Mouse (Mus musculus) spleen, adult 2 months (tissue): ENCODE data around the gene Gm32742. TPM values are rescaled to one million over a fixed set of nuclear protein-coding genes. Genes with fewer than 3 reads are reported as not detected.

Experiments
- DNase-seq, 2 experiments: peaks; one replicate each; pipeline versions ENCODE4 v3.0.0 to v3.0.0-alpha.2; 2012 to 2021; ENCODE audit warnings: low spot score in 2 of 2, low read depth in 1 of 2
- H3K27ac ChIP-seq: fragments of 200-500 bp; 2 replicates; pipeline ENCODE4 v1.5.1; 2012; ENCODE audit warnings: low read length, inconsistent platforms; ENCODE audit not compliant: insufficient read depth
- H3K27me3 ChIP-seq: fragments of 200-500 bp; 2 replicates; pipeline ENCODE4 v1.6.1; 2012; ENCODE audit warnings: mild to moderate bottlenecking, moderate library complexity, low read length, inconsistent platforms; ENCODE audit not compliant: control insufficient read depth, insufficient read depth
- H3K36me3 ChIP-seq: fragments of 200-500 bp; 2 replicates; pipeline ENCODE4 v1.6.1; 2012; ENCODE audit warnings: mild to moderate bottlenecking, low read length, inconsistent platforms; ENCODE audit not compliant: control insufficient read depth, insufficient read depth
- H3K4me1 ChIP-seq: fragments of 200-500 bp; 2 replicates; pipeline ENCODE4 v1.6.1; 2011; ENCODE audit warnings: inconsistent platforms; ENCODE audit not compliant: control insufficient read depth, insufficient read depth, insufficient read length
- H3K4me3 ChIP-seq: fragments of 200-500 bp; 2 replicates; pipeline ENCODE4 v1.5.1; 2011; ENCODE audit warnings: mild to moderate bottlenecking, inconsistent platforms; ENCODE audit not compliant: insufficient read depth, insufficient read length; ENCODE audit errors: extremely low read depth
- CTCF ChIP-seq: fragments of 200-500 bp; IDR thresholded peaks from 2 replicates; pipeline ENCODE4 v1.5.1; 2011; ENCODE audit warnings: mild to moderate bottlenecking, inconsistent platforms; ENCODE audit not compliant: insufficient read depth, insufficient read length, insufficient replicate concordance; ENCODE audit errors: extremely low read depth
- POLR2A ChIP-seq: fragments of 200-500 bp; IDR thresholded peaks from 2 replicates; pipeline ENCODE4 v1.6.1; 2011; ENCODE audit warnings: low read depth, low read length, inconsistent platforms
- WGBS: fragments of 180-500 bp; shearing (Covaris S2); methylation state at CpG from one replicate; pipeline ENCODE4 v1.1.7; 2018; 5-methylcytosine and 5-hydroxymethylcytosine counted together
- polyA plus RNA-seq: library from polyadenylated mRNA; depleted of rRNA; stranded (reverse); fragments of >200 nt; gene quantifications from 2 replicates; pipeline ENCODE4 v1.2.3, GENCODE M21; 2012

Gene Gm32742
- polyA plus RNA-seq, 1 experiment = 0.06 TPM

DNA sequence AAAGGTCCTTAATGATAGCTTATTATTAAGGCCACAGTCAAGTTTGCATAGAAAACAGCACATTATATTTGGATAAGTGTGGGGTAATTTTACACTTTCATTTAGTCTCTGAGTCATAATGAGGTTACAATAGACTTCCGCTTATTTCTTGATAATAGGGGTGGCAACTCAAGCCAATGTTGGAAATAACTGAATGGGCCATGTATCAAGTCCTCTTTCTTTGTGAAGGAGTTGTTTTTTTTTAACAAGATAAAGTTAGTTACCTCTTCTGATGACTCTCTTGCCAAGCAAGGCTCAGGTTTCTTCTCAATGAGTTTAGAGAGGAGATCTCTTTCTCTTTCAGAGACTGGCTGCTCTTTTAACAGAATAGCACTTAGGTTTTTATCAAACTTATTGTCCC is 27.0 kb downstream of the Gm32742 start:
- Histone ChIP-seq H3K27ac (no peak overlapping the region), H3K27me3 (no peaks in the 10 kb centered on the region), H3K4me1 (no peaks in the 10 kb centered on the region), H3K4me3 (no peak overlapping the region), H3K36me3 (no peaks in the 10 kb centered on the region)
- DNase-seq = no peak
- TF ChIP-seq CTCF (no peak), POLR2A (no peak)
- 88% methylated on average over 1 of the region's 1 CpGs for WGBS

- no peak for DNase-seq
- H3K27me3 ChIP-seq = no peaks in the 10 kb centered on the region
- no peak overlapping the region for H3K27ac ChIP-seq
- no peak overlapping the region for H3K4me3 ChIP-seq
- no peaks in the 10 kb centered on the region for H3K36me3 ChIP-seq
- no peaks in the 10 kb centered on the region for H3K4me1 ChIP-seq
- no peak for TF ChIP-seq POLR2A
- no peak for TF ChIP-seq CTCF
- WGBS = 82% methylated on average over 1 of the region's 1 CpGs
Observed at GRCm38 (mm10) chr9:51137836-51138235, 27.5 kb downstream of the Gm32742 start.

DNA sequence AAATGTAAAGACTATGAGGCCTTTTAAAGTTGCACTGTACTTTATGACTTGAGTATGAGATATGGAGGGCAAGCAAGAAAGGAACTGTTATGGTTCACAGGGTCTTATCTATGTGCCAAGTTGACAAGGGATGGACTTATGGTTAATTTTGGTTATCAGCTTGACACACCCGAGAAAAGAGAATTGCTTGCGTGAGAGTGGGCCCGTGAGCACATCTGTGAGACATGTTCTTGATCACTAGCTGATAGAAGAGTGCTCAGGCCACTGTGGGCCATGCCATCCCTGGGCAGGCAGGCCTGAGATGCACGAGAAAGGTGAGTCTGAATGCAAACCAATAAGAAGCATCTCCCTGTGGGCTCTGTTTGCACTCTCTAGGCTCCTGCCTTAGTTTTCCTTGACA is 27.9 kb downstream of the Gm32742 start:
- H3K4me3 ChIP-seq = no peak overlapping the region
- DNase-seq = no peak
- no peaks in the 10 kb centered on the region for H3K36me3 ChIP-seq
- H3K27ac ChIP-seq = no peak overlapping the region
- 76% methylated on average over 4 of the region's 4 CpGs for WGBS
- no peaks in the 10 kb centered on the region for H3K4me1 ChIP-seq
- H3K27me3 ChIP-seq = no peaks in the 10 kb centered on the region
- TF ChIP-seq CTCF (no peak), POLR2A (no peak)

DNA sequence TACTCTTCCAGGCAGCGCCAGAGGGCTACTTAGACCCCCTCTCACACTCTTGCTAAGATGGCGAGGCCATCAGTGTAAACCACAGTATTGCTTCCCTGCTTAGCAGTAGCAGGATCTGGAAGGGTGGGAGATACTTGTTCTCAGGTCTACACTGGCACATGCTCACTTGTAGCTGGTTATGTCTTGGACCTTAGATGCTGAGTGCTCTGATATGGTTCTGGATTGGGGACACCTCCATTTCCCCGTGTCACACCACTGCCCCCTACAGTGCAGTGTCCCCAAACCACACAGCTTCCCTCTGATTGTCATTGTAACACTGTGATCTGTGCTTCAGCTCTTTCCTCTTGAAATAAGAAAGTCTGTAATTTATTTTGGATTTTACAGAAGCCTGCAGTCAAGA is 28.3 kb downstream of the Gm32742 start:
- Histone ChIP-seq H3K36me3 (no peaks in the 10 kb centered on the region), H3K4me3 (no peak overlapping the region), H3K4me1 (no peaks in the 10 kb centered on the region), H3K27me3 (no peaks in the 10 kb centered on the region), H3K27ac (no peak overlapping the region)
- no peak for DNase-seq
- peak; percentile 31; the same call in 1 of the 2 replicates for TF ChIP-seq CTCF
- no peak for TF ChIP-seq POLR2A
- WGBS = 61% methylated on average over 3 of the region's 3 CpGs

DNA sequence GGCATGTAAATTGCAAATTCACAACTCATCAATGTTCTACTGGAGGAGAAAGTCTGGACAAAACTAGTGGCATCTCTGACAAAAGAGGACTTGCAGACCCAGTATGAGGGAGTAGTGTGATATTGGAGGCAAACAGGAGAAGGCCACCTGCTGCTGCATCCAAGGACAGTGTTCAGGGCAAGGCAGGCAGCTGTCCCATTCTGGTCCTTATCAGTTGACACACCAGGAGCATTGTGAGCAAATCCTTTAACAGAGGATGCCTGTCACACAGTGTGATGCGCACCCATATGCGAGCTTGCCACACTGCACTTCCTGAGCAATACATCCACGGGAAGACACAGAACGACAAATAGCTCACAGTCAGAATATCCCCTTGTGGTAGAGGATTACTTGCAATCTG is 50.5 kb downstream of the Gm32742 start:
- WGBS = 75% methylated on average over 4 of the region's 4 CpGs
- TF ChIP-seq CTCF = no peak
- no peak for TF ChIP-seq POLR2A

GRCm38 (mm10) chr9:51105751-51106150 is 59.6 kb downstream of the Gm32742 start:
- H3K36me3 ChIP-seq = no peaks in the 10 kb centered on the region
- no peak for TF ChIP-seq POLR2A
- no peak for TF ChIP-seq CTCF
- H3K27ac ChIP-seq = no peak overlapping the region
- DNase-seq = no peak
- peaks cover 17% of the 10 kb centered on the region for H3K27me3 ChIP-seq
- 46% methylated on average over 2 of the region's 2 CpGs for WGBS
- H3K4me1 ChIP-seq = no peaks in the 10 kb centered on the region; the same call in 1 of the 2 replicates
- H3K4me3 ChIP-seq = no peak overlapping the region

More for the DNA sequence above, 50.5 kb downstream of the Gm32742 start:
- no peak overlapping the region for H3K27ac ChIP-seq
- H3K4me3 ChIP-seq = no peak overlapping the region
- H3K4me1 ChIP-seq = no peaks in the 10 kb centered on the region
- no peaks in the 10 kb centered on the region for H3K27me3 ChIP-seq
- no peaks in the 10 kb centered on the region for H3K36me3 ChIP-seq
- DNase-seq = no peak

DNA sequence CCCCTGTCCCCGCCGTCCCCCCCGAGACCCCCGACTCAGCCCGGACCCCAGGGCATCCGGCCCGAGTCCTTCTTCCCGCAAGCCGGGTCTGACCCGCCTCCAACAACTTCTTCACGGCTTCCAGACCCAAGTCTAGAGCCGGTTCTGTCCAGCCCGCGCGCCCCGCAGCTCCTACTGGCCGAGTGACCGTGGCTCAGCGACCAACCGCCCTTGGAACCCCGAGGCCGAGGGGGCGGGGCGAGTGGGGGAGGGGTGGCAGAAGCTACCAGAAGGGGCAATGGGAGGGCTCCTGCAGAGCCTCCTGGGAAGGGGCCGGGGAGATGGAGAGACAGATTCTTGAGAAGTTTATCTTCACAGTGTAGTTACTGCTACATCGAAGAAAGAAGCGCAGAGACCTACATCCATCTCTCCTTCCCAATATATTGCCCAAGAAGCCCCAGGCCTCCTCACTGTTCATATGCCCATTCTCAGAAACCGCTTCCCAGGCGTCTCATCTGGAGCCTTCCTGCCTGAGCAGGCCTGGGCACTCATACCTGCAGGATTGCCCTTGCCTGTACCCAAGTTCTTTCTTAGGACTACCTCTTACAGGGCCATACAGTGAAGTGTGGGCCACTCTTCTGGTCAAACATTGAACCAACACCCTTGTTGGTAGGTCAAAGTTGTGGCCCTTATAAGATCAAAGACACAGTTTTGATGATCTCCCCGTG is 61.4 kb downstream of the Gm32742 start:
- H3K4me3 ChIP-seq = peak overlapping the region; percentile 7; the same call in 1 of the 2 replicates
- peaks cover 17% of the 10 kb centered on the region for H3K27me3 ChIP-seq
- H3K4me1 ChIP-seq = no peaks in the 10 kb centered on the region; the same call in 1 of the 2 replicates
- no peaks in the 10 kb centered on the region for H3K36me3 ChIP-seq
- H3K27ac ChIP-seq = no peak overlapping the region
- TF ChIP-seq CTCF (no peak), POLR2A (no peak)
- WGBS = 18% methylated on average over 29 of the region's 30 CpGs
- DNase-seq = no peak
